Mouse (Mus musculus): ENCODE measurements at regions not wholly inside any gene's neighbourhood (a gene's known extent, or its start where the extent isn't known, plus 50 kb on each side); places are given as distances from the start of the nearest gene placed in this dataset.

- TF ChIP-seq POLR2A (IDR thresholded peaks at IDR 0.05; ENCODE audit: low read depth, low read length) = no peak
- TF ChIP-seq CTCF (conservative IDR thresholded peaks at IDR 0.05; ENCODE audit: insufficient read depth, insufficient read length, low read depth, low read length) = no peak
Measured at GRCm38 (mm10) chr12:82080196-82080880, 88.8 kb upstream of the Sipa1l1 start.

Data from kidney, adult 2 months (tissue).